Mouse (Mus musculus) layer of hippocampus, adult 2 months (tissue): ENCODE results near the gene Zfp1. TPM values are rescaled to one million over a fixed set of nuclear protein-coding genes. Genes with fewer than 3 reads are reported as not detected.
"Not testable (repeated sequence)": the region's sequence is repeated elsewhere in the genome, so short reads cannot be mapped to it uniquely, and the experiment has no call there.

ENCODE experiments used
- DNase-seq, 2 experiments: peaks; one replicate each; pipeline ENCODE4 v3.0.0; 2022; ENCODE audit warnings: low spot score in 2 of 2
- H3K27ac ChIP-seq: fragments of 200-600 bp; 2 replicates; pipeline ENCODE4 v1.8.1; 2022
- H3K4me3 ChIP-seq: fragments of 200-600 bp; 2 replicates; pipeline ENCODE4 v1.8.1; 2022; ENCODE audit warnings: mild to moderate bottlenecking
- CTCF ChIP-seq: fragments of 200-600 bp; conservative IDR thresholded peaks from 2 replicates; pipeline ENCODE4 v1.8.1; 2022; ENCODE audit warnings: antibody characterized with exemption, mild to moderate bottlenecking, moderate library complexity
- total RNA-seq, 2 experiments: library from RNA; stranded (reverse); gene quantifications; 2 replicates each; pipeline ENCODE4 v1.2.3; 2021

The Zfp1 gene
- total RNA-seq, 2 experiments from 2014 or later: 24.0 to 25.1 TPM

GRCm38 (mm10) chr8:111628401-111628800 is 14.8 kb upstream of the Zfp1 start:
- DNase-seq: no peak
- Histone ChIP-seq H3K4me3 (no peak overlapping the region), H3K27ac (no peak overlapping the region)
- no peak for TF ChIP-seq CTCF

- no peak for DNase-seq
- no peak for TF ChIP-seq CTCF
- H3K27ac ChIP-seq: no peak overlapping the region
- H3K4me3 ChIP-seq: no peak overlapping the region
These were observed 14.2 kb upstream of the Zfp1 start for GRCm38 (mm10) chr8:111628894-111629501.

GRCm38 (mm10) chr8:111630105-111630521 is 13.1 kb upstream of the Zfp1 start, which contains the start of gene Ldhd:
Gene Ldhd (minus strand): TSS chr8:111630374.
- DNase-seq: peak in 1 of 2 experiments; percentile 50
- no peak for TF ChIP-seq CTCF
- H3K27ac ChIP-seq: peak within 1 kb of the TSS; percentile 74
- H3K4me3 ChIP-seq: peak within 1 kb of the TSS; percentile 58

- Histone ChIP-seq H3K27ac (no peak overlapping the region), H3K4me3 (no peak overlapping the region)
- DNase-seq: no peak
- TF ChIP-seq CTCF: no peak
These were observed 11.6 kb upstream of the Zfp1 start for GRCm38 (mm10) chr8:111631589-111631988.

- DNase-seq: no peak
- no peak for TF ChIP-seq CTCF
These were observed 10.2 kb upstream of the Zfp1 start for GRCm38 (mm10) chr8:111632976-111633375.

GRCm38 (mm10) chr8:111638086-111638485 is 5.1 kb upstream of the Zfp1 start:
- TF ChIP-seq CTCF: no peak
- Histone ChIP-seq H3K4me3 (no peak overlapping the region), H3K27ac (no peak overlapping the region)
- no peak for DNase-seq

More at GRCm38 (mm10) chr8:111632976-111633375, 10.2 kb upstream of the Zfp1 start:
- no peak overlapping the region for H3K27ac ChIP-seq
- no peak overlapping the region for H3K4me3 ChIP-seq

GRCm38 (mm10) chr8:111641064-111641463 is 2.1 kb upstream of the Zfp1 start:
- no peak overlapping the region for H3K27ac ChIP-seq
- TF ChIP-seq CTCF: no peak
- no peak overlapping the region for H3K4me3 ChIP-seq
- no peak for DNase-seq

GRCm38 (mm10) chr8:111642496-111642895 is 705 bp upstream of the Zfp1 start:
- Histone ChIP-seq H3K27ac (peak overlapping the region; percentile 91; the same call in 1 of the 2 replicates), H3K4me3 (peak overlapping the region; percentile 99)
- DNase-seq: no peak
- no peak for TF ChIP-seq CTCF

- Histone ChIP-seq H3K4me3 (peak overlapping the region; percentile 99), H3K27ac (peak overlapping the region; percentile 91)
- DNase-seq: no peak
- TF ChIP-seq CTCF: no peak
These were observed 300 bp upstream of the Zfp1 start for GRCm38 (mm10) chr8:111642939-111643263.

- not testable (repeated sequence) for DNase-seq
- peak overlapping the region; percentile 99 for H3K4me3 ChIP-seq
- H3K27ac ChIP-seq: peak overlapping the region; percentile 91
These were observed 1.3 kb downstream of the Zfp1 start for GRCm38 (mm10) chr8:111644286-111645051.

GRCm38 (mm10) chr8:111645715-111646114 is 2.5 kb downstream of the Zfp1 start:
- H3K4me3 ChIP-seq: no peak overlapping the region
- no peak overlapping the region for H3K27ac ChIP-seq
- TF ChIP-seq CTCF: no peak
- no peak for DNase-seq

- H3K4me3 ChIP-seq: no peak overlapping the region
- no peak overlapping the region for H3K27ac ChIP-seq
- DNase-seq: no peak
- no peak for TF ChIP-seq CTCF
These were observed 5.6 kb downstream of the Zfp1 start for GRCm38 (mm10) chr8:111648834-111649233.

- no peak overlapping the region for H3K27ac ChIP-seq
- H3K4me3 ChIP-seq: no peak overlapping the region
- TF ChIP-seq CTCF: no peak
- DNase-seq: no peak
These were observed 7.5 kb downstream of the Zfp1 start for GRCm38 (mm10) chr8:111650651-111651050.

- Histone ChIP-seq H3K27ac (no peak overlapping the region), H3K4me3 (no peak overlapping the region)
- no peak for DNase-seq
- TF ChIP-seq CTCF: no peak
These were observed 10.3 kb downstream of the Zfp1 start for GRCm38 (mm10) chr8:111653524-111653923.
